Mouse (Mus musculus): ENCODE data around the gene BC049352.
A peak's percentile ranks its signal among the peaks of the same experiment; 100 is the strongest.

BC049352 gene

GRCm38 (mm10) chr9:45189661-45190174 lies 7.9 kb downstream of the BC049352 start:
- DNase-seq (ENCODE audit: low spot score): no peak

GRCm38 (mm10) chr9:45195468-45195867 lies 13.7 kb downstream of the BC049352 start:
- no peak for DNase-seq (ENCODE audit: low spot score)

GRCm38 (mm10) chr9:45196125-45196830 lies 14.5 kb downstream of the BC049352 start:
- DNase-seq (ENCODE audit: low spot score): no peak

GRCm38 (mm10) chr9:45197549-45197948 lies 15.7 kb downstream of the BC049352 start:
- DNase-seq (ENCODE audit: low spot score): no peak

- DNase-seq (ENCODE audit: low spot score): no peak
Measured at GRCm38 (mm10) chr9:45201319-45201947, 19.6 kb downstream of the BC049352 start.

GRCm38 (mm10) chr9:45202021-45202798 lies 20.4 kb downstream of the BC049352 start:
- DNase-seq (ENCODE audit: low spot score): no peak

GRCm38 (mm10) chr9:45203797-45204410 lies 22.1 kb downstream of the BC049352 start, which contains the start of gene Tmprss4:
Tmprss4 (minus strand) TSS chr9:45204092.
- no peak for DNase-seq (ENCODE audit: low spot score)

GRCm38 (mm10) chr9:45205143-45205542 lies 23.3 kb downstream of the BC049352 start:
- no peak for DNase-seq (ENCODE audit: low spot score)

- no peak for DNase-seq (ENCODE audit: low spot score)
Measured at GRCm38 (mm10) chr9:45206121-45206520, 24.3 kb downstream of the BC049352 start.

- no peak for DNase-seq (ENCODE audit: low spot score)
Measured at GRCm38 (mm10) chr9:45207015-45207743, 25.4 kb downstream of the BC049352 start.

- no peak for DNase-seq (ENCODE audit: low spot score)
Measured at GRCm38 (mm10) chr9:45212001-45212400, 30.2 kb downstream of the BC049352 start.

- DNase-seq (ENCODE audit: low spot score): no peak
Measured at GRCm38 (mm10) chr9:45215526-45216179, 33.8 kb downstream of the BC049352 start.

- no peak for DNase-seq (ENCODE audit: low spot score)
Measured at GRCm38 (mm10) chr9:45219644-45220043, 37.8 kb downstream of the BC049352 start.

GRCm38 (mm10) chr9:45221567-45221966 lies 39.8 kb downstream of the BC049352 start:
- peak; percentile 76 for DNase-seq (ENCODE audit: low spot score)

- no peak for DNase-seq (ENCODE audit: low spot score)
Measured at GRCm38 (mm10) chr9:45229359-45229758, 47.6 kb downstream of the BC049352 start.

GRCm38 (mm10) chr9:45235668-45236227 lies 53.9 kb downstream of the BC049352 start:
- no peak for DNase-seq (ENCODE audit: low spot score)

GRCm38 (mm10) chr9:45236744-45237143 lies 54.9 kb downstream of the BC049352 start:
- no peak for DNase-seq (ENCODE audit: low spot score)

- no peak for DNase-seq (ENCODE audit: low spot score)
Measured at GRCm38 (mm10) chr9:45241397-45241796, 59.6 kb downstream of the BC049352 start.

- no peak for DNase-seq (ENCODE audit: low spot score)
Measured at GRCm38 (mm10) chr9:45245432-45245831, 63.6 kb downstream of the BC049352 start.

- DNase-seq (ENCODE audit: low spot score): no peak
Measured at GRCm38 (mm10) chr9:45246060-45246459, 64.3 kb downstream of the BC049352 start.

GRCm38 (mm10) chr9:45247536-45247935 lies 65.7 kb downstream of the BC049352 start:
- no peak for DNase-seq (ENCODE audit: low spot score)
